Mouse (Mus musculus) brain, embryonic 18.5 days (tissue): ENCODE data around the gene Olfr704.
"Not testable (repeated sequence)": the region's sequence is repeated elsewhere in the genome, so short reads cannot be mapped to it uniquely, and the experiment has no call there.

Source experiments
- DNase-seq: peaks from one replicate; pipeline ENCODE4 v3.0.0-alpha.2; 2012; ENCODE audit warnings: low read depth, low spot score

Gene Olfr704

GRCm38 (mm10) chr7:106862885-106863284 is at the start of gene Olfr704:
Gene Olfr704 (plus strand): TSS chr7:106863185.
- no peak for DNase-seq

GRCm38 (mm10) chr7:106813829-106814228 is 49.2 kb upstream of the Olfr704 start, which contains the start of gene Olfr701:
Gene Olfr701 (plus strand): TSS chr7:106814129.
- DNase-seq: no peak

- DNase-seq: no peak
These were observed 47.2 kb upstream of the Olfr704 start for GRCm38 (mm10) chr7:106815775-106816174.

GRCm38 (mm10) chr7:106818414-106818813 is 44.6 kb upstream of the Olfr704 start:
- no peak for DNase-seq

GRCm38 (mm10) chr7:106833793-106834192 is 29.2 kb upstream of the Olfr704 start, which contains the start of gene Olfr702:
Gene Olfr702 (minus strand): TSS chr7:106833893.
- DNase-seq: no peak

GRCm38 (mm10) chr7:106843060-106843459 is 19.9 kb upstream of the Olfr704 start, which contains the start of gene Olfr703:
Gene Olfr703 (plus strand): TSS chr7:106843360.
- no peak for DNase-seq

- no peak for DNase-seq
These were observed 13.8 kb downstream of the Olfr704 start, which contains the start of gene Olfr705 for GRCm38 (mm10) chr7:106876791-106877190. Gene Olfr705 (minus strand): TSS chr7:106876891.

- DNase-seq: no peak
These were observed 25.1 kb downstream of the Olfr704 start, which contains the start of gene Olfr706 for GRCm38 (mm10) chr7:106888062-106888461. Gene Olfr706 (minus strand): TSS chr7:106888162.

GRCm38 (mm10) chr7:106901141-106901540 is 38.2 kb downstream of the Olfr704 start, which contains the start of gene Olfr707:
Gene Olfr707 (minus strand): TSS chr7:106901241.
- DNase-seq: not testable (repeated sequence)

GRCm38 (mm10) chr7:106907676-106908075 is 44.7 kb downstream of the Olfr704 start, which contains the start of gene Olfr1532-ps1:
Gene Olfr1532-ps1 (plus strand): TSS chr7:106908001.
- DNase-seq: no peak
